In the genomic region with DNA sequence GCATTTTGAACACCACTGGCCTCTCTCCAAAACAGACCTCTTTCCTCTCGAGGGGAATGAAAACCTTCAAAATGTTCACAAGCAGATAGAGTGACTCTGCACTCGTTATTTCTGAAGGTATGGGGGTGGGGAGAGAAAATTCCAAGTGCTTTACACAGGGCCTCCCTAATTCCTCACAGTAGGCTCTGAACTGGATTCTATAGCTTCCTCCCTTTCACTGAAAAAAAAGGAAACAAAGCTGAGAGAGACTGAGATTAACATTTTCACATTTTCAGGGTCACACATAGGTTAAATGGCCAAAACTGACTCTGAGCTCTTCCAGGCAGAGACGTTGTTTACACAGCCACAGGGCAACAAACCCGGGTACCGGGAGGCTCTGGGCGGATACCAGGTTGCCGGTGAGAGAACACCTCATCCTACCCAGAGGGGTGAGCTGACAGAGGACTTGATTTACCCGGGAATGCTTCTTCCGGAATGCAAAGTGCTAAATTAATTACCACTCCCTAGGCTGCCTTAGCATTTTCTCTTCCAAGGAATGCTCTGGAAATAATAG, we compare ENCODE assay signal across 7 mouse cellular contexts.
DNase-seq lines count a peak whose midpoint lies in the region; ATAC-seq and TF ChIP-seq lines count a peak whose summit lies in the region.

No protein-coding gene starts in this region.

- H3K9ac ChIP-seq in ES-E14 (ENCODE audit: insufficient read depth, low read depth, low read length, poor library complexity, severe bottlenecking): no peak overlapping the region; the same call in 1 of the 2 replicates
- H3K9ac ChIP-seq in heart, embryonic 14.5 days (ENCODE audit: low read length): peak overlapping the region; percentile 30; the same call in 1 of the 2 replicates

- in situ Hi-C loops in ES-E14 (cut with MboI; ENCODE audit: low sequenced_read_pairs in 2 of 2, unreplicated experiment in 2 of 2): no loop called here

- no peak for TF ChIP-seq CTCF in brain, embryonic 14.5 days (IDR thresholded peaks at IDR 0.05; ENCODE audit: borderline replicate concordance, extremely low read depth, insufficient read depth, insufficient read length)

- no peak overlapping the region for H3K4me3 ChIP-seq in ES-E14 (ENCODE audit: insufficient read depth in 1 of 2, low read depth in 1 of 2, low read length in 2 of 2, poor library complexity in 1 of 2, severe bottlenecking in 1 of 2)
- no peak overlapping the region for H3K4me3 ChIP-seq in heart, embryonic 14.5 days (ENCODE audit: control insufficient read depth in 1 of 2, insufficient read depth in 1 of 2, low read depth in 1 of 2, low read length in 2 of 2)
- no peak overlapping the region for H3K4me3 ChIP-seq in macrophage (ENCODE audit: inconsistent target)

- peaks cover 5 to 31% of the 10 kb centered on the region in 2 experiments for H3K4me1 ChIP-seq in ES-E14 (ENCODE audit: control insufficient read depth in 2 of 2, insufficient read depth in 2 of 2, low read length in 2 of 2, poor library complexity in 1 of 2)
- H3K4me1 ChIP-seq in heart, embryonic 14.5 days (ENCODE audit: control insufficient read depth in 2 of 2, insufficient read depth in 2 of 2, low read length in 2 of 2): peaks cover 20 to 35% of the 10 kb centered on the region in 2 experiments

- H3K27ac ChIP-seq in ES-E14 (ENCODE audit: insufficient read depth, low read depth, low read length, poor library complexity, severe bottlenecking) (peak overlapping the region; percentile 57; the same call in 1 of the 2 replicates), macrophage (peak overlapping the region; percentile 97)
- peak overlapping the region; percentile 64 to 95 for H3K27ac ChIP-seq in heart, embryonic 14.5 days (replicated peaks in 1 of 2; ENCODE audit: control insufficient read depth in 1 of 2, insufficient read depth in 1 of 2, low read depth in 2 of 2, low read length in 2 of 2)

- peak overlapping the region; percentile 19; the same call in 1 of the 2 replicates for H3K4me2 ChIP-seq in heart, embryonic 14.5 days (ENCODE audit: low read length)

- no peaks in the 10 kb centered on the region for H3K27me3 ChIP-seq in heart, embryonic 14.5 days (ENCODE audit: control insufficient read depth, insufficient read depth, low read length)

- DNase-seq in ES-E14 (ENCODE audit: low read depth, low spot score): peak; percentile 16
- DNase-seq in brain, embryonic 14.5 days (ENCODE audit: low read depth): peak; percentile 71
- no peak for DNase-seq in right cerebral cortex, adult 2 months (ENCODE audit: low spot score in 2 of 2)
- DNase-seq in thymus, postnatal 25 days: no peak
- no peak for DNase-seq in layer of hippocampus, adult 18-20 months (ENCODE audit: low spot score in 2 of 2)

- no peak for ATAC-seq in heart, embryonic 14.5 days (ENCODE audit: insufficient number of reproducible peaks, insufficient read depth, low FRiP score, low read depth)

- no peaks in the 10 kb centered on the region for H3K36me3 ChIP-seq in ES-E14 (ENCODE audit: control insufficient read depth, insufficient read depth, low read length, poor library complexity, severe bottlenecking)
- no peaks in the 10 kb centered on the region for H3K36me3 ChIP-seq in heart, embryonic 14.5 days (ENCODE audit: control insufficient read depth, insufficient read depth, low read length)
- no peaks in the 10 kb centered on the region for H3K36me3 ChIP-seq in macrophage (ENCODE audit: inconsistent target)

- no peak for TF ChIP-seq POLR2A in brain, embryonic 14.5 days (IDR thresholded peaks at IDR 0.05; ENCODE audit: borderline replicate concordance, extremely low read depth, insufficient read depth, insufficient read length, poor library complexity, severe bottlenecking)

- peaks cover 11% of the 10 kb centered on the region for H3K79me2 ChIP-seq in macrophage (ENCODE audit: inconsistent target)

- 14% methylated on average over 9 of the region's 9 CpGs for WGBS in heart, embryonic 14.5 days
- WGBS in macrophage (ENCODE audit: missing documents): 69% methylated on average over 9 of the region's 9 CpGs

- no peaks in the 10 kb centered on the region for H3K9me3 ChIP-seq in ES-E14 (ENCODE audit: control insufficient read depth, insufficient read depth, low read depth, low read length)
- H3K9me3 ChIP-seq in heart, embryonic 14.5 days (ENCODE audit: control insufficient read depth, low read length): no peaks in the 10 kb centered on the region

TF ChIP-seq in ES-E14, 5 proteins besides CTCF, POLR2A, EP300 and RAD21:
- TF ChIP-seq ZNF384 (IDR thresholded peaks at IDR 0.05; ENCODE audit: low read depth, low read length) (peak; percentile 65; the same call in 1 of the 2 replicates), CHD2 (IDR thresholded peaks at IDR 0.05; ENCODE audit: low read depth, low read length) (0 out of 2 replicates have a peak, but pooled peaks have one; percentile 10), MAFK (IDR thresholded peaks at IDR 0.05; ENCODE audit: insufficient read depth, low read depth, low read length) (no peak)
TF ChIP-seq in ES-E14: peak in this region for 2.

Comparison
In these comparisons a context has a peak if more than half of its experiments do, and no peak if none do; other contexts are left out.
1. DNase-seq: peak in ES-E14 (single experiment) and brain, embryonic 14.5 days (single experiment); none in right cerebral cortex, adult 2 months (0 of 2), thymus, postnatal 25 days (single experiment) and layer of hippocampus, adult 18-20 months (0 of 2).
2. Peak in every context shown above with its lines, with median percentiles within 50 percentile points of each other: H3K27ac ChIP-seq.